Mouse (Mus musculus) midbrain, embryonic 15.5 days (tissue): ENCODE measurements around the gene Prr3. TPM values are rescaled to one million over a fixed set of nuclear protein-coding genes. Genes with fewer than 3 reads are reported as not detected.
A peak's percentile ranks its signal among the peaks of the same experiment; 100 is the strongest.
"Not testable (repeated sequence)": the region's sequence is repeated elsewhere in the genome, so short reads cannot be mapped to it uniquely, and the experiment has no call there.

Experiments
- ATAC-seq: fragments of 200-750 bp; cut with Nextera tagmentation; replicated peaks from 2 replicates; pipeline ENCODE4 v1.8.0; 2017; ENCODE audit warnings: moderate TSS enrichment
- H3K27ac ChIP-seq: fragments of 300-500 bp; sonication (generic); 2 replicates; pipeline ENCODE4 v1.5.1; 2015; ENCODE audit warnings: mild to moderate bottlenecking, inconsistent platforms
- H3K27me3 ChIP-seq: fragments of 300-500 bp; sonication (generic); replicated peaks from 2 replicates; pipeline ENCODE4 v1.6.1; 2015; ENCODE audit warnings: inconsistent platforms
- H3K36me3 ChIP-seq: fragments of 300-500 bp; sonication (generic); replicated peaks from 2 replicates; pipeline ENCODE4 v1.6.1; 2015; ENCODE audit warnings: inconsistent platforms
- H3K4me1 ChIP-seq: fragments of 300-500 bp; sonication (generic); 2 replicates; pipeline ENCODE4 v1.6.1; 2015; ENCODE audit warnings: inconsistent platforms
- H3K4me2 ChIP-seq: fragments of 300-500 bp; sonication (generic); 2 replicates; pipeline ENCODE4 v1.6.1; 2015; ENCODE audit warnings: inconsistent platforms, mild to moderate bottlenecking, moderate library complexity
- H3K4me3 ChIP-seq: fragments of 300-500 bp; sonication (generic); 2 replicates; pipeline ENCODE4 v1.5.1; 2015; ENCODE audit warnings: mild to moderate bottlenecking, inconsistent platforms
- H3K9ac ChIP-seq: fragments of 300-500 bp; sonication (generic); 2 replicates; pipeline ENCODE4 v1.6.1; 2015; ENCODE audit warnings: mild to moderate bottlenecking, inconsistent platforms
- H3K9me3 ChIP-seq: fragments of 300-500 bp; sonication (generic); 2 replicates; pipeline ENCODE4 v1.6.1; 2016; ENCODE audit warnings: inconsistent platforms
- whole genome bisulfite sequencing: fragments of 180-500 bp; shearing (Covaris S2); methylation state at CpG from one replicate; pipeline ENCODE4 v1.1.7; 2015; ENCODE audit warnings: mixed read lengths; 5-methylcytosine and 5-hydroxymethylcytosine counted together
- polyA plus RNA-seq: library from polyadenylated mRNA; unstranded; fragments of >200 nt; fragmentation: Nextera tagmentation; extraction: Ambion mirVana; gene quantifications from 2 replicates; pipeline ENCODE4 v1.2.1, GENCODE M21; 2015

The Prr3 gene
- polyA plus RNA-seq, 1 experiment from 2014 or later: 102 TPM

DNA sequence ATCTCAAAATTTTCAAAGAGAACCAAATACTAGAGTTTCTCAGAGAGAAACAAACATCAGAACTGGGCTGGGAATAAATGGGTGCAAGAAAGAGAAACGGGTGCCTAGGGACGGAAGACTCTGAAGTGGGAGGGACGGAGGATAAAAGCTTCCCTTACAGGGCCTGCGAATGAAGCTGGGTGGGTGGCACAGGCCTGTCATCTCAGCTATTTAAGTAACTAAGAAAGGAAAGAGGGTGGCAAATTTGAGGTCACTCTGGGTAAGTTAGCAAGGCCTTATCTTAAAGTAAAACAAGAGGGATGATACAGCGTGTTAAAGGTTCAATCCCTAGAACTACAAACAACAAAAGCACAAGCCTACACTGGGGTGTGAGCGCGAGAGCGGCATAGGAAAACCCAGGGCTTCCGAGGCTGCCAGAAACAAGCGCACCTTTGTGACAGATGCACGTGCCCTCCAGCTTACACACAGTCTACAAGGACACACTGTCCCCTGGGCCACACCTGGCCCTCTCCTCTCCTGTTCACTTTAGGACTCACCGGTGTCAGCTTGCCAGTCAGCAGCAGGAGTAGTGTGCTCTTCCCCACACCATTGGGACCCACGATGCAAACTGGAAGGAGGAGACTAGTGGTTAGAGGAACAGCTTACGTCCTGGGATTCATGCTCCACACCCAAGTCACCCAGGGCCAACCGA lies 21.4 kb downstream of the Prr3 start:
- no peak overlapping the region for H3K27ac ChIP-seq
- H3K36me3 ChIP-seq: peaks cover 67% of the 10 kb centered on the region
- ATAC-seq: no peak
- 96% methylated on average over 15 of the region's 15 CpGs for WGBS
- H3K9me3 ChIP-seq: no peaks in the 10 kb centered on the region
- H3K4me3 ChIP-seq: no peak overlapping the region
- no peaks in the 10 kb centered on the region for H3K27me3 ChIP-seq
- H3K9ac ChIP-seq: no peak overlapping the region
- H3K4me2 ChIP-seq: no peak overlapping the region
- no peaks in the 10 kb centered on the region for H3K4me1 ChIP-seq

DNA sequence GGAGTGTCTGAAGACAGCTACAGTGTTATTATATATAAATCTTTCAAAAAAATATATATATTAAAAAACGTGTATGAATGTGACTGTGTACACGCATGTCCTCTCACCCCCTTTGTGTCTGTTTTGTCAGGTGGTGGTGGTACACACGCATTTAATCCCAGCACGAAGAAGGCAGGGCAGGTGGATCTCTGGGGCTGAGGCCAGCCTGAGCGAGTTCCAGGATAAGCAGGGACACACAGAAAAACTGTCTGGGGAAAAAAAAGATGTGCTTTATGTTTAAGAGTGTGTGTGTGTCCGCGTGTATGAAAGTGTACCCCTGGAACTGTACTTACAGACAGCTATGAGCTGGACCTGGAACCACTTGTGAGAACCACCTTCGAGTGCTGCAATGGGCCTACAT lies 25.4 kb downstream of the Prr3 start:
- Histone ChIP-seq H3K27ac (no peak overlapping the region), H3K4me2 (no peak overlapping the region), H3K9me3 (no peaks in the 10 kb centered on the region), H3K9ac (no peak overlapping the region), H3K27me3 (no peaks in the 10 kb centered on the region), H3K36me3 (peaks cover 31% of the 10 kb centered on the region), H3K4me1 (no peaks in the 10 kb centered on the region), H3K4me3 (no peak overlapping the region)
- no peak for ATAC-seq
- WGBS: 82% methylated on average over 8 of the region's 8 CpGs

DNA sequence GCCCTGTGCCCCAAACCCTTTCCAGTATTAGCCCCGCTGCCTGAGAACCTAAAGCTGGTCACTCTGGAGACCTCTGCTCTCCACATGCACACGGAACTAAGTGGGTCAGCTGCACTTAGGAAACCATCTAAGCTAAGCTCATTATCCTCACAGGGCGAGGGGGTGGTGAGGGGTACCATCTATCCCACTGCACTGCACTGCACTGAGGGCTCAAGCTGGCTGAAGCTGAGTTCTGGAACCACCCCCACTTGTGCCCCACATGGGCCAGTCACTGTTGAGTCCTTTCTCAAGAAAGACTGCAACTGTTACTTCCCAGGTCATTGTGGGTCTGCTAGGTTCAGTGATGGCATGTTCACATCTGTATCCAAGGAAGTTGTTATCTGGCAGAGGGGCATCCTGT lies 27.5 kb downstream of the Prr3 start:
- H3K27ac ChIP-seq, H3K4me2 ChIP-seq, H3K9ac ChIP-seq, H3K4me3 ChIP-seq, H3K9me3 ChIP-seq, ATAC-seq, H3K27me3 ChIP-seq, H3K4me1 ChIP-seq: not testable (repeated sequence)
- H3K36me3 ChIP-seq: peaks cover 13% of the 10 kb centered on the region
- 84% methylated on average over 3 of the region's 3 CpGs for WGBS

DNA sequence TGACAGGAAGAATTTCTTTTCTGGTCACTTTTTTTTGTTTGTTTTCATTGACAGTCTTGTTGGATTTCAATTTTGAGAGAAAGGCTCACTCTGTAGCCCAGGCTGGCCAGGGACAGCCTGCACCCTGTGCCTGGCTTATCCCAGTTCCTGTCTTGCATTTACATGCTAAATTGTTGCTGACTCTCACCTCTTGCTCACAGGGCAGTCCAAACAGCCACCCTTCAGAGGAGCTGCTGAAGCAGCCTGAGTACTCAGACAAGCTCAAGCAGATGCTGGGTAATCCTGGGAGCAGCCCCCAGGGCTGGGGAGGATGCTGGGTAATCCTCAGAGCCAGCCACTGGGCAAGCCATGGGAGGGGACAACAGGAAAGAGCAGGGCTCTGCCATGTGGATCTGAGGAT lies 29.1 kb downstream of the Prr3 start:
- H3K27ac ChIP-seq, H3K4me1 ChIP-seq, H3K36me3 ChIP-seq, H3K27me3 ChIP-seq, ATAC-seq, H3K4me3 ChIP-seq, H3K9me3 ChIP-seq, H3K9ac ChIP-seq, H3K4me2 ChIP-seq: not testable (repeated sequence)

DNA sequence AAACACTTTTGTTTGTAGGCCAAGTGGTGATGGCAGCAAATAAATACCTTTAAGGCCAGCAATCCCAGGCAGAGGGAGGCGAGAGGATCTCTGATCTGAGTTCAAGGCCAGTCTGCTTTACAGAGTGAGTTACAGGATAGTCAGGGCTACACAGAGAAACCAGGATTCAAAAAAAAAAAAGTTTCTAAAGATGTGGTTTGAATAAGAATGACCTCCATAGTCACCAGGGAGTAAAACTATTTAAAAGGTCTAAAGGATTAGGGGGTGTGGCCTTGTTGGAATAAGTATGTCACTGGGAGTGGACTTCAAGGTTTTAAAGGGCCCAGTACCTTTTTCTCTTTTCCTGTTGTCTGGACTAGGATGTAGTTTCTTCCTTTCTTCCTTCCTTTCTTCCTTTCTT lies 40.1 kb downstream of the Prr3 start:
- Histone ChIP-seq H3K27me3 (no peaks in the 10 kb centered on the region), H3K9ac (no peak overlapping the region), H3K4me2 (no peak overlapping the region), H3K4me3 (no peak overlapping the region), H3K27ac (no peak overlapping the region), H3K4me1 (no peaks in the 10 kb centered on the region), H3K36me3 (no peaks in the 10 kb centered on the region), H3K9me3 (no peaks in the 10 kb centered on the region)
- ATAC-seq: no peak
- WGBS: 60% methylated on average over 1 of the region's 1 CpGs

DNA sequence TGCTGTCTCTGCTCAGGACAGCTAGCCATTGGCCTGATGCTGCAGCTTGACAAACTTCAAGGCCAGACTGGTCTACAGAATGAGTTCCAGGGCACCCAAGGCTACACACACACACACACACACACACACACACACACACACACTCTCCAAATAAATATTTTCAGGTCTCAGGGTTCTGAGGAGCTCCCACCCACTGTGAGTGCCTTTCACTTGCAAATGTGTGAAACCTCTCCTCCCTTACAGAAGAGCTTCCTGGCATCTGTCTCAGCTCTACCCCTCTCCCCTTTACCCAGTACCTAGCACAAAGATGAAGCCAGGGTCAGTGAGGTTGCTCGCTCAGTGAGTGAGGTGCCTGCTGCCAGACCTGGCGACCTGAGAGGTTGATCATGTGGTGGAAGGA lies 40.9 kb downstream of the Prr3 start:
- H3K36me3 ChIP-seq: no peaks in the 10 kb centered on the region
- H3K27me3 ChIP-seq: no peaks in the 10 kb centered on the region
- no peaks in the 10 kb centered on the region for H3K9me3 ChIP-seq
- H3K4me2 ChIP-seq: no peak overlapping the region
- 54% methylated on average over 2 of the region's 2 CpGs for WGBS
- H3K4me3 ChIP-seq: no peak overlapping the region
- ATAC-seq: no peak
- H3K27ac ChIP-seq: no peak overlapping the region
- no peaks in the 10 kb centered on the region for H3K4me1 ChIP-seq
- H3K9ac ChIP-seq: no peak overlapping the region

DNA sequence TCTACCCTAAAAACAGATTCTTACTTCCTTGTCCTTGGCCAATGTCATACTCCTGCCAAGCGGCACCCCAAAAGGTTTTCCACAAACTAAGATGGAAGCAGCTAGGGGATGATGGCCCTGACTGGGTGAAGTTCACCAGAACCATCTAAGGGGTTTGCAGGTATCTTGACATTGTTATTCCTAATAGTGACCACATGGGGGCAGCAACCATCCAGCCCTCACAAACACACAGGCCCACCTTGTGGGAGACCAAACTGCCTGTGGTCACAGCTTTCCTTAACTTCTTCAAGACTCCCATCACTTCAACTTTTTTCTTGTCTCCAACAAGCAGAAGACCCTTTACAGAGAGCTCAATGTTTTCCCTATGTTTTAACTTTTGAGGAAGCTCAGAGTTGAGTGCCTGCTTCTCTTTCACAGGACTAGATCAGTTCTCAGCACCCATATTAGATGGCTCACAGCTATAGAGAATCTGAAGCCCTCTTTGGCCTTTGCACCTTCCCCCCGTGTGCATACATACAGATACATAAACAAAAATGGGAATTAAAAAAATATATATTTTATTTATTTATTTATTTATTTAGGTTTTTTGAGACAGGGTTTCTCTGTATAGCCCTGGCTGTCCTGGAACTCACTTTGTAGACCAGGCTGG lies 42.2 kb downstream of the Prr3 start:
- no peak overlapping the region for H3K4me2 ChIP-seq
- H3K36me3 ChIP-seq: no peaks in the 10 kb centered on the region
- ATAC-seq: peak; percentile 73; the same call in 1 of the 2 replicates
- no peak overlapping the region for H3K4me3 ChIP-seq
- WGBS: 34% methylated on average over 2 of the region's 2 CpGs
- no peak overlapping the region for H3K9ac ChIP-seq
- no peak overlapping the region for H3K27ac ChIP-seq
- no peaks in the 10 kb centered on the region for H3K9me3 ChIP-seq
- H3K27me3 ChIP-seq: no peaks in the 10 kb centered on the region
- H3K4me1 ChIP-seq: no peaks in the 10 kb centered on the region

DNA sequence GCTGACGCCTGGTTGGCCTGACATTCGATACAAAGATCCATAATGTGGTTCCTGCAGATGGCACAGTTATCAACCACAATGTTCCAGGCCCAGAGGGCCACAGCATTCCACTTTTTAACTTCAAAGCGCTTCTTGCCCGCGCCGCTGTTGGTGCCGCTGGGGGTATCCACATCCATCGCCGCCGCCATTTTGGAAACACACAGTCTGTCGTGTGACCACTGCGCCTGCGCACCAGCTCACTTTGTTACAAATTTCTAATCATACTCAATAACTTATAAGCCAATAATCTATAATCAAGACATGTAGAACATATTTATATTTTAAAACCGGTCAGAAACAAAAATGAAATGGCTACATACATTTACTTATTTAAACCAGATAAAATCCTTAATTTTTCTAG lies 44.3 kb downstream of the Prr3 start:
- not testable (repeated sequence) for H3K4me2 ChIP-seq, H3K36me3 ChIP-seq, H3K27ac ChIP-seq, H3K4me3 ChIP-seq, H3K9ac ChIP-seq, H3K27me3 ChIP-seq, ATAC-seq, H3K9me3 ChIP-seq, H3K4me1 ChIP-seq
- WGBS: 89% methylated on average over 14 of the region's 14 CpGs

DNA sequence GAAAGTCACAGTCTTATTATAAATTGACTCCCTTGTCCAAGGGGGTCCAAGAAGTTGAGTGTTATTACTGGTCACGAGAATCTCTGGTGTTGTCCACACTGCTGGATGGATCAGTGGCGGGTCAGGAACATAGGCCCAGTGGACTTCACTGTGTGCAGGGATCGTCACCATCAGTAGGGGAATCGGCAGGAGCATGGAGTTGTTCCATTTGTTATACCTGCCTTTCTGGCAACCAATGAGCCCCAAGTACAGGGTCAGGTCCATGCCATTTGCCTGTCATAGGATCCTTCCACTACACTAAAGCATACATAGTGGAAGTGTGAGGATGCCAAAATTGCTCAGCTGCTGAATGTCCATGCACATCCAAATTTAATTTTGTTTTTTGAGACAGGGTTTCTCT lies 47.4 kb downstream of the Prr3 start:
- Histone ChIP-seq H3K4me3 (no peak overlapping the region), H3K27me3 (no peaks in the 10 kb centered on the region), H3K4me2 (no peak overlapping the region), H3K4me1 (no peaks in the 10 kb centered on the region), H3K9me3 (no peaks in the 10 kb centered on the region), H3K9ac (no peak overlapping the region), H3K27ac (no peak overlapping the region), H3K36me3 (peaks cover 35% of the 10 kb centered on the region)
- 87% methylated on average over 4 of the region's 4 CpGs for WGBS
- ATAC-seq: no peak

DNA sequence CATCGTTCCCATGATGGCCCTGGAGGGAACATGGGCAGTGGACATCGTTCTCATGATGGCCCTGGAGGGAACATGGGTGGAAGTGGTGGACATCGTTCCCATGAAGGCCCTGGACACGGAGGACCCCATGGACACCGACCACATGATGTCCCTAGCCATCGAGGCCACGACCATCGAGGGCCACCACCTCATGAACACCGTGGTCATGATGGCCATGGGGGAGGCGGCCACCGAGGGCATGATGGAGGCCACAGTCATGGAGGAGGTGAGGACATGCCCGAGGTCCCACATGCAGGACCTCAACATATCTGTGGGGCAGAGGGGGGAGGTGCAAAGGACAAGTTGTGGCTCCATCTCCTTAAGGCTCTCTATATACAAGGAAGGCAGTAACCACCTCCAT lies 49.4 kb downstream of the Prr3 start:
- Histone ChIP-seq H3K4me1 (no peaks in the 10 kb centered on the region), H3K9ac (no peak overlapping the region), H3K36me3 (peaks cover 52% of the 10 kb centered on the region), H3K9me3 (no peaks in the 10 kb centered on the region), H3K27ac (no peak overlapping the region), H3K4me2 (no peak overlapping the region), H3K4me3 (no peak overlapping the region), H3K27me3 (no peaks in the 10 kb centered on the region)
- peak; percentile 32; the same call in 1 of the 2 replicates for ATAC-seq
- 98% methylated on average over 12 of the region's 12 CpGs for WGBS

DNA sequence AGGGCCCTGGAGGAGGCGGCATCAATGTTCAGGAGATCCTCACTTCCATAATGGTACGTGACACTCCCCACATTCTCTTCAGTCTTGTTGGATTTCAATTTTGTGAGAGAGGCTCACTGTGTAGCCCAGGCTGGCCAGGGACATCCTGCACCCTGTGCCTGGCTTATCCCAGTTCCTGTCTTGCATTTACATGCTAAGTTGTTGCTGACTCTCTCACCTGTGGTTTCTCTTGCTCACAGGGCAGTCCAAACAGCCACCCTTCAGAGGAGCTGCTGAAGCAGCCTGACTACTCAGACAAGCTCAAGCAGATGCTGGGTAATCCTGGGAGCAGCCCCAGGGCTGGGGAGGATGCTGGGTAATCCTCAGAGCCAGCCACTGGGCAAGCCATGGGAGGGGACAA lies 50.5 kb downstream of the Prr3 start:
- no peaks in the 10 kb centered on the region for H3K27me3 ChIP-seq
- H3K9me3 ChIP-seq: no peaks in the 10 kb centered on the region
- 96% methylated on average over 2 of the region's 2 CpGs for WGBS
- no peak overlapping the region for H3K4me2 ChIP-seq
- no peak overlapping the region for H3K9ac ChIP-seq
- H3K4me3 ChIP-seq: no peak overlapping the region
- ATAC-seq: no peak
- H3K36me3 ChIP-seq: peaks cover 60% of the 10 kb centered on the region
- H3K4me1 ChIP-seq: no peaks in the 10 kb centered on the region
- H3K27ac ChIP-seq: no peak overlapping the region

DNA sequence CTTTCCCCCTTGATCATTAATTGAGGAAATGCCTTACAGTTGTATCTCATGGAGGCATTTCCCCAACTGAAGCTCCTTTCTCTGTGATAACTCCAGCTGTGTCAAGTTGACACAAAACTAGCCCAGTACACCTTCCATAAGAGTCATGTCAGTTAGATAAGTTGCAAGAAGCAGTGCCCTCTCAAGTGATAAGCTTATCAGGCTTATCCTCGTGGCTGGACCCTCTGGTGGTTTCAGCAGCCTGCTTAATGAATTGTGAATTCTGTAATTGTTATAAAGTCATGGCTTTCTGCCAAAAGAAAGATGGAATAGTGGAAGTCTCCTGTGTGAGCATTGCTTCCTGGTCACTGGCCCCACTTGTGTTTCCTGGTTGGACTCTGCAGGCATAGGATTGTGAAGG lies 52.6 kb downstream of the Prr3 start:
- H3K27me3 ChIP-seq: no peaks in the 10 kb centered on the region
- no peak overlapping the region for H3K9ac ChIP-seq
- H3K9me3 ChIP-seq: no peaks in the 10 kb centered on the region
- WGBS: 78% methylated on average over 1 of the region's 1 CpGs
- peaks cover 67% of the 10 kb centered on the region for H3K36me3 ChIP-seq
- no peak overlapping the region for H3K4me3 ChIP-seq
- no peak overlapping the region for H3K27ac ChIP-seq
- no peak for ATAC-seq
- H3K4me1 ChIP-seq: peaks cover 5% of the 10 kb centered on the region; the same call in 1 of the 2 replicates
- H3K4me2 ChIP-seq: no peak overlapping the region

DNA sequence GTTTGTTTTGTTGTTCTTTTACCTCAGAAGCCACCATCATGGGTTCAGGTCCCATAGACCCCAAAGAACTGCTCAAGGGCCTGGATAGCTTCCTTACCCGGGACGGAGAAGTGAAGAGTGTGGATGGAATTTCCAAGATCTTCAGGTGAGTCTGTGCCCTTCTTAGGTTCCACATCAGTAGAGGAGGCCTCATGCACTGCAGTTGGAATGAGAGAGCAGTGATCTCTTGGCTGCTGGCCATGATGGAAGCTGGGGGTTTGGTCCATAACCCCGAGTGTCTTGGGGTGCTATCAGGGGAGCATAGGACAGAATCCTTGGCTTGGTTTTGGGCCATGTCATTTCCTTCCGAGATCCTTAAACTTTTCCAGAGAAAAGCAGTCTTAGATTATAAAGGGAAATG lies 56.8 kb downstream of the Prr3 start:
- Histone ChIP-seq H3K9ac (no peak overlapping the region), H3K4me3 (no peak overlapping the region), H3K36me3 (peaks cover 41% of the 10 kb centered on the region), H3K27me3 (no peaks in the 10 kb centered on the region), H3K9me3 (no peaks in the 10 kb centered on the region), H3K4me1 (peaks cover 39% of the 10 kb centered on the region), H3K4me2 (no peak overlapping the region), H3K27ac (no peak overlapping the region)
- 93% methylated on average over 4 of the region's 4 CpGs for WGBS
- no peak for ATAC-seq
